Mouse (Mus musculus): ENCODE data around the gene Abcd2. TPM values are rescaled to one million over a fixed set of nuclear protein-coding genes. Genes with fewer than 3 reads are reported as not detected.

Gene Abcd2
- total RNA-seq, 2 experiments from 2014 or later = 29.3 to 29.4 TPM

GRCm38 (mm10) chr15:91152592-91152991 is 39.0 kb downstream of the Abcd2 start:
- DNase-seq (ENCODE audit: extremely low spot score in 1 of 2, low spot score in 2 of 2) = peak in 1 of 2 experiments; percentile 31
- Histone ChIP-seq H3K27ac (no peak overlapping the region), H3K4me3 (no peak overlapping the region)
- intact Hi-C loops (cut with DNase I) = loop anchor here (5.0 kb wide), 1 partner anchor 100 kb away; no protein-coding TSS in a partner anchor
- TF ChIP-seq CTCF (IDR thresholded peaks at IDR 0.05) = no peak

GRCm38 (mm10) chr15:91124584-91124983 is 67.0 kb downstream of the Abcd2 start:
- no peak for DNase-seq (ENCODE audit: extremely low spot score in 1 of 2, low spot score in 2 of 2)
- no peak for TF ChIP-seq CTCF (IDR thresholded peaks at IDR 0.05)
- no peak overlapping the region for H3K4me3 ChIP-seq
- no peak overlapping the region for H3K27ac ChIP-seq
- intact Hi-C loops (cut with DNase I) = no loop called here

- intact Hi-C loops (cut with DNase I) = no loop called here
- no peak overlapping the region for H3K27ac ChIP-seq
These were observed 78.9 kb downstream of the Abcd2 start for GRCm38 (mm10) chr15:91112555-91113209.

GRCm38 (mm10) chr15:91108102-91108659 is 83.4 kb downstream of the Abcd2 start:
- intact Hi-C loops (cut with DNase I) = no loop called here
- H3K4me3 ChIP-seq = no peak overlapping the region
- no peak overlapping the region for H3K27ac ChIP-seq
- no peak for TF ChIP-seq CTCF (IDR thresholded peaks at IDR 0.05)
- DNase-seq (ENCODE audit: extremely low spot score in 1 of 2, low spot score in 2 of 2) = no peak

More at GRCm38 (mm10) chr15:91112555-91113209, 78.9 kb downstream of the Abcd2 start:
- no peak for DNase-seq (ENCODE audit: extremely low spot score in 1 of 2, low spot score in 2 of 2)
- no peak for TF ChIP-seq CTCF (IDR thresholded peaks at IDR 0.05)
- no peak overlapping the region for H3K4me3 ChIP-seq

- no peak; the same call in 1 of the 2 replicates for TF ChIP-seq CTCF (IDR thresholded peaks at IDR 0.05)
- H3K27ac ChIP-seq = no peak overlapping the region
- no peak for DNase-seq (ENCODE audit: extremely low spot score in 1 of 2, low spot score in 2 of 2)
- no peak overlapping the region for H3K4me3 ChIP-seq
- intact Hi-C loops (cut with DNase I) = no loop called here
These were observed 86.7 kb downstream of the Abcd2 start for GRCm38 (mm10) chr15:91104934-91105333.

- H3K4me3 ChIP-seq = no peak overlapping the region
- intact Hi-C loops (cut with DNase I) = no loop called here
- no peak for DNase-seq (ENCODE audit: extremely low spot score in 1 of 2, low spot score in 2 of 2)
- TF ChIP-seq CTCF (IDR thresholded peaks at IDR 0.05) = no peak
- H3K27ac ChIP-seq = no peak overlapping the region
These were observed 87.3 kb downstream of the Abcd2 start for GRCm38 (mm10) chr15:91104276-91104675.

GRCm38 (mm10) chr15:91103814-91104213 is 87.8 kb downstream of the Abcd2 start:
- no peak for TF ChIP-seq CTCF (IDR thresholded peaks at IDR 0.05)
- Histone ChIP-seq H3K4me3 (no peak overlapping the region), H3K27ac (no peak overlapping the region)
- no peak for DNase-seq (ENCODE audit: extremely low spot score in 1 of 2, low spot score in 2 of 2)
- intact Hi-C loops (cut with DNase I) = no loop called here

- no peak for DNase-seq (ENCODE audit: extremely low spot score in 1 of 2, low spot score in 2 of 2)
- intact Hi-C loops (cut with DNase I) = no loop called here
These were observed 88.3 kb downstream of the Abcd2 start for GRCm38 (mm10) chr15:91103305-91103704.

GRCm38 (mm10) chr15:91096606-91097005 is 95.0 kb downstream of the Abcd2 start:
- Histone ChIP-seq H3K4me3 (no peak overlapping the region), H3K27ac (no peak overlapping the region)
- no peak for TF ChIP-seq CTCF (IDR thresholded peaks at IDR 0.05)
- intact Hi-C loops (cut with DNase I) = no loop called here
- no peak for DNase-seq (ENCODE audit: extremely low spot score in 1 of 2, low spot score in 2 of 2)

More at GRCm38 (mm10) chr15:91103305-91103704, 88.3 kb downstream of the Abcd2 start:
- no peak overlapping the region for H3K4me3 ChIP-seq
- no peak overlapping the region for H3K27ac ChIP-seq
- TF ChIP-seq CTCF (IDR thresholded peaks at IDR 0.05) = no peak

Other genes with a start within 250 kb of the Abcd2 start
- 100 to 1,000 TPM; 138 to 144 TPM for gene Kif21a, start 141.9 kb downstream of the Abcd2 start, total RNA-seq (2021)
- gene CN725425, start 7.7 kb upstream of the Abcd2 start, total RNA-seq (2021) = under 1 TPM in 1 of 2 experiments, not detected in 1; 0.23 TPM